Mouse (Mus musculus) lung, postnatal 4 days (tissue): ENCODE measurements around the gene Cdyl2.

ENCODE experiments used
- DNase-seq, 2 experiments: peaks; one replicate each; pipeline ENCODE4 v3.0.0; 2021

Gene Cdyl2

GRCm38 (mm10) chr8:116528736-116529135 lies 204.1 kb downstream of the Cdyl2 start:
- no peak for DNase-seq

GRCm38 (mm10) chr8:116524915-116525314 lies 207.9 kb downstream of the Cdyl2 start:
- DNase-seq, result no peak
